Mouse (Mus musculus): ENCODE measurements around the gene Cxcl1. TPM values are rescaled to one million over a fixed set of nuclear protein-coding genes. Genes with fewer than 3 reads are reported as not detected.

The Cxcl1 gene
- total and polyA plus RNA-seq, 3 experiments = 0.40 to 1.8 (median 0.73) TPM

GRCm38 (mm10) chr5:90884628-90885242 lies 6.3 kb upstream of the Cxcl1 start:
- peak; percentile 33 for DNase-seq

- DNase-seq = no peak
These were observed 2.4 kb upstream of the Cxcl1 start for GRCm38 (mm10) chr5:90888661-90889060.

GRCm38 (mm10) chr5:90891464-90891813 lies 398 bp downstream of the Cxcl1 start:
- no peak for DNase-seq

- no peak for DNase-seq
These were observed 3.2 kb downstream of the Cxcl1 start for GRCm38 (mm10) chr5:90894231-90894630.

GRCm38 (mm10) chr5:90897429-90897828 lies 6.4 kb downstream of the Cxcl1 start:
- DNase-seq = no peak

GRCm38 (mm10) chr5:90899308-90899707 lies 8.3 kb downstream of the Cxcl1 start:
- DNase-seq = no peak

GRCm38 (mm10) chr5:90900147-90900546 lies 9.1 kb downstream of the Cxcl1 start:
- peak; percentile 73 for DNase-seq

GRCm38 (mm10) chr5:90900688-90901087 lies 9.6 kb downstream of the Cxcl1 start:
- DNase-seq = no peak

GRCm38 (mm10) chr5:90902380-90903260 lies 11.6 kb downstream of the Cxcl1 start:
- DNase-seq = no peak

GRCm38 (mm10) chr5:90903339-90904020 lies 12.4 kb downstream of the Cxcl1 start, which contains the start of gene Cxcl2:
Gene Cxcl2, plus strand, starts transcription at chr5:90903871.
- peak; percentile 29 for DNase-seq

GRCm38 (mm10) chr5:90908983-90909382 lies 17.9 kb downstream of the Cxcl1 start:
- DNase-seq = peak; percentile 53

GRCm38 (mm10) chr5:90919495-90919894 lies 28.5 kb downstream of the Cxcl1 start:
- no peak for DNase-seq

- DNase-seq = no peak
These were observed 31.9 kb downstream of the Cxcl1 start for GRCm38 (mm10) chr5:90922958-90923357.

- no peak for DNase-seq
These were observed 39.5 kb downstream of the Cxcl1 start for GRCm38 (mm10) chr5:90930546-90930945.

- DNase-seq = peak; percentile 94
These were observed 40.2 kb downstream of the Cxcl1 start, which contains the start of gene Mthfd2l for GRCm38 (mm10) chr5:90930971-90931851. Gene Mthfd2l, plus strand, starts transcription at chr5:90931117.

GRCm38 (mm10) chr5:90931911-90932310 lies 40.9 kb downstream of the Cxcl1 start:
- no peak for DNase-seq

- DNase-seq = no peak
These were observed 45.7 kb downstream of the Cxcl1 start for GRCm38 (mm10) chr5:90936706-90937105.
